Mouse (Mus musculus) heart, embryonic 11.5 days (tissue): ENCODE measurements at regions not wholly inside any gene's neighbourhood (a gene's known extent, or its start where the extent isn't known, plus 50 kb on each side); places are given as distances from the start of the nearest gene placed in this dataset.

ENCODE experiments used
- ATAC-seq: fragments of 200-750 bp; cut with Nextera tagmentation; replicated peaks from 2 replicates; pipeline ENCODE4 v1.8.0; 2017; ENCODE audit warnings: moderate library complexity; ENCODE audit not compliant: insufficient number of reproducible peaks, low FRiP score, low TSS enrichment
- H3K27ac ChIP-seq: fragments of 300-500 bp; sonication (generic); 2 replicates; pipeline ENCODE4 v1.5.1; 2014; ENCODE audit warnings: mild to moderate bottlenecking, low read depth, low read length
- H3K27me3 ChIP-seq: fragments of 300-500 bp; sonication (generic); 2 replicates; pipeline ENCODE4 v1.6.1; 2014; ENCODE audit warnings: mild to moderate bottlenecking, low read length, mixed read lengths; ENCODE audit not compliant: control insufficient read depth, insufficient read depth
- H3K36me3 ChIP-seq: fragments of 300-500 bp; sonication (generic); 2 replicates; pipeline ENCODE4 v1.6.1; 2014; ENCODE audit warnings: mild to moderate bottlenecking, low read length, moderate library complexity, mixed read lengths; ENCODE audit not compliant: control insufficient read depth, insufficient read depth
- H3K4me1 ChIP-seq: fragments of 300-500 bp; sonication (generic); 2 replicates; pipeline ENCODE4 v1.6.1; 2014; ENCODE audit warnings: low read length; ENCODE audit not compliant: control insufficient read depth, insufficient read depth
- H3K4me2 ChIP-seq: fragments of 300-500 bp; sonication (generic); 2 replicates; pipeline ENCODE4 v1.6.1; 2014; ENCODE audit warnings: mild to moderate bottlenecking, moderate library complexity
- H3K4me3 ChIP-seq: fragments of 300-500 bp; sonication (generic); 2 replicates; pipeline ENCODE4 v1.5.1; 2014; ENCODE audit warnings: low read depth, low read length
- H3K9ac ChIP-seq: fragments of 300-500 bp; sonication (generic); 2 replicates; pipeline ENCODE4 v1.6.1; 2014; ENCODE audit warnings: mild to moderate bottlenecking, low read depth, low read length, moderate library complexity
- H3K9me3 ChIP-seq: fragments of 300-500 bp; sonication (generic); replicated peaks from 2 replicates; pipeline ENCODE4 v1.6.1; 2016; ENCODE audit warnings: low read length; ENCODE audit not compliant: control insufficient read depth
- WGBS: fragments of 180-500 bp; shearing (Covaris S2); extraction: QIAGEN DNeasy Blood & Tissue Kit; methylation state at CpG from one replicate; pipeline ENCODE4 v1.1.7; 2014; ENCODE audit not compliant: insufficient replicate concordance; 5-methylcytosine and 5-hydroxymethylcytosine counted together

DNA sequence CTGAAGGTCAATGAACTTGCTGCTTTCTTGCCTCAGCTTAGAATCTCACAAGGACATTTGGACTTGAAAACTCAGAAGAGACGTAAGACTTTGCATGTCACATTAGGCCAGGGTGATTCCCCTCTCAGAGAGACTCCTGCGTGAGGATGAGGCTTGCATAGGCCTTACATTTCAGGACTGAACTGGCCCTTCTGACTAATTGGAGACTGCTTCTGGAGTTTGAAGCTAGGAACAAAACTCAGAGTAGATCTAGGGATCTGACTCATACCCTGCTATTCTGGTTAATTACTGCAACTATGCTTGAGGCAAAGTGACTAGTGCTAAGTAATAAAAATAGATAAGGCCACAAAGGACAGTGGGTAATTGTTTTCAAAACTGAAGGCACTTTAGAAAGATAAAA is 365.2 kb upstream of the Stxbp6 start:
- ATAC-seq = no peak
- no peak overlapping the region for H3K27ac ChIP-seq
- no peaks in the 10 kb centered on the region for H3K9me3 ChIP-seq
- H3K4me3 ChIP-seq = no peak overlapping the region
- H3K36me3 ChIP-seq = no peaks in the 10 kb centered on the region
- no peaks in the 10 kb centered on the region for H3K4me1 ChIP-seq
- WGBS = 86% methylated on average over 2 of the region's 2 CpGs
- H3K27me3 ChIP-seq = no peaks in the 10 kb centered on the region
- H3K4me2 ChIP-seq = no peak overlapping the region
- H3K9ac ChIP-seq = no peak overlapping the region

GRCm38 (mm10) chr12:45437271-45437670 is 362.8 kb upstream of the Stxbp6 start:
- no peak for ATAC-seq
- no peaks in the 10 kb centered on the region for H3K9me3 ChIP-seq
- H3K36me3 ChIP-seq = no peaks in the 10 kb centered on the region
- no peak overlapping the region for H3K27ac ChIP-seq
- no peaks in the 10 kb centered on the region for H3K4me1 ChIP-seq
- no peaks in the 10 kb centered on the region for H3K27me3 ChIP-seq
- H3K9ac ChIP-seq = no peak overlapping the region
- H3K4me2 ChIP-seq = no peak overlapping the region
- no peak overlapping the region for H3K4me3 ChIP-seq

DNA sequence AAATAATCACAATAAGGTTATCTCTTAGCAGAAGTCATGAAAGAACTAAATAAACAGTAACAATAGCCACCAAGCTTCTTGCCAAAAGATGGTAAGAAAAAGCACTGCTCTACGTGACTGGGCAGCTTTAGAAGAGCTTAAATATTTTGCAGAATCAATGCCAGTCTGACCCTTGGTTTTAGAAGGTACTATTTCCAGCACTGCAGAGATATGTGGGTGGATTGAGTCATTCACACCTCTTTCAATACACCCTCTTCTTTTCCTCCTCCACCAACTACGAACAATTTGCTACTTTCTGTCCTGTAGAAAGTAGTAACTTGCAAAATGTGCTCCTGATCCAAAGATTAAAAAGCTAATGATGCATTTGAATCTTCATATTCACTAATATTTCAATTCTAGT is 324.9 kb upstream of the Stxbp6 start:
- Histone ChIP-seq H3K36me3 (no peaks in the 10 kb centered on the region), H3K4me2 (no peak overlapping the region), H3K9ac (no peak overlapping the region), H3K9me3 (no peaks in the 10 kb centered on the region), H3K27me3 (no peaks in the 10 kb centered on the region), H3K4me3 (no peak overlapping the region), H3K4me1 (no peaks in the 10 kb centered on the region), H3K27ac (no peak overlapping the region)
- WGBS = 52% methylated on average over 2 of the region's 2 CpGs
- no peak for ATAC-seq

- no peak overlapping the region for H3K4me2 ChIP-seq
- no peak overlapping the region for H3K9ac ChIP-seq
- H3K4me3 ChIP-seq = no peak overlapping the region
- no peaks in the 10 kb centered on the region; the same call in 1 of the 2 replicates for H3K9me3 ChIP-seq
- no peak overlapping the region for H3K27ac ChIP-seq
- H3K27me3 ChIP-seq = no peaks in the 10 kb centered on the region
- no peaks in the 10 kb centered on the region for H3K4me1 ChIP-seq
- no peaks in the 10 kb centered on the region for H3K36me3 ChIP-seq
- no peak for ATAC-seq
- WGBS = 60% methylated on average over 3 of the region's 3 CpGs
Measured at GRCm38 (mm10) chr12:45384864-45385263, 310.4 kb upstream of the Stxbp6 start.
